Mouse (Mus musculus): Measurements from ENCODE around the gene Scd3.

GRCm38 (mm10) chr19:44231608-44232151 lies 28.6 kb downstream of the Scd3 start:
- TF ChIP-seq CTCF (conservative IDR thresholded peaks at IDR 0.05; ENCODE audit: insufficient read depth, insufficient read length, low read depth, low read length) (no peak), POLR2A (IDR thresholded peaks at IDR 0.05; ENCODE audit: low read depth, low read length) (no peak)

All from kidney, adult 2 months (tissue).